Mouse (Mus musculus): ENCODE results near the gene Btbd17. TPM values are rescaled to one million over a fixed set of nuclear protein-coding genes. Genes with fewer than 3 reads are reported as not detected.
A peak's percentile ranks its signal among the peaks of the same experiment; 100 is the strongest.

Btbd17 gene
- polyA plus RNA-seq, 1 experiment from 2014 or later, result 24.2 TPM

GRCm38 (mm10) chr11:114822727-114823126 lies 27.0 kb upstream of the Btbd17 start:
- Histone ChIP-seq H3K36me3 (ENCODE audit: control insufficient read depth, insufficient read depth, low read length) (no peaks in the 10 kb centered on the region), H3K27me3 (replicated peaks; ENCODE audit: control insufficient read depth, insufficient read depth, low read length) (no peaks in the 10 kb centered on the region), H3K4me3 (ENCODE audit: low read length) (no peak overlapping the region), H3K4me1 (ENCODE audit: control insufficient read depth, insufficient read depth, low read depth, low read length) (peaks cover 17% of the 10 kb centered on the region), H3K4me2 (ENCODE audit: low read length) (peak overlapping the region; percentile 22), H3K9me3 (ENCODE audit: control insufficient read depth, low read length) (no peaks in the 10 kb centered on the region), H3K27ac (ENCODE audit: low read depth, low read length) (peak overlapping the region; percentile 64), H3K9ac (ENCODE audit: low read depth, low read length) (no peak overlapping the region)
- 36% methylated on average over 12 of the region's 12 CpGs for WGBS
- ATAC-seq, result peak; percentile 69

DNA sequence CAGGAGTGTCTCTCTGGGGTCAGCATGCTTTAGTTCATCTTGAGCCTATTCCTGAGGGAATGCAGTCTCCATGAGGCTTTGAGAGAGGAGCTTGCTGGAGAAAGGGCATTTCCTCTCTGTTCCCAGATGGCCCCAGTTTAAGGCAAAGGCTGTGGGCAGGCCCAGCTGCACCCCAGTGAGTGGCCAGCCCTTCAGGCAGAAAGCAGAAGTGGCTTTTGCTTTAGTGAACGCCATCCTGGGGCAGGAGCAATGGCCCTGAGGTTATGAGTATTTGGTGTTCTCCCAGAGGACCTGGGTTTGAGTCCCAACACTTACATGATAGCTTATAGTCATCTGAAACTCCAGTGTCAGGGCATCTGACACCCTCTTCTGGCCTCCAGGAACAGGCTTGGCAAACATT lies 25.6 kb upstream of the Btbd17 start:
- Histone ChIP-seq H3K9ac (ENCODE audit: low read depth, low read length) (no peak overlapping the region), H3K4me1 (ENCODE audit: control insufficient read depth, insufficient read depth, low read depth, low read length) (peaks cover 17% of the 10 kb centered on the region), H3K4me3 (ENCODE audit: low read length) (no peak overlapping the region), H3K27me3 (replicated peaks; ENCODE audit: control insufficient read depth, insufficient read depth, low read length) (no peaks in the 10 kb centered on the region), H3K27ac (ENCODE audit: low read depth, low read length) (no peak overlapping the region), H3K36me3 (ENCODE audit: control insufficient read depth, insufficient read depth, low read length) (no peaks in the 10 kb centered on the region), H3K4me2 (ENCODE audit: low read length) (no peak overlapping the region), H3K9me3 (ENCODE audit: control insufficient read depth, low read length) (no peaks in the 10 kb centered on the region)
- no peak for ATAC-seq
- 59% methylated on average over 1 of the region's 1 CpGs for WGBS

DNA sequence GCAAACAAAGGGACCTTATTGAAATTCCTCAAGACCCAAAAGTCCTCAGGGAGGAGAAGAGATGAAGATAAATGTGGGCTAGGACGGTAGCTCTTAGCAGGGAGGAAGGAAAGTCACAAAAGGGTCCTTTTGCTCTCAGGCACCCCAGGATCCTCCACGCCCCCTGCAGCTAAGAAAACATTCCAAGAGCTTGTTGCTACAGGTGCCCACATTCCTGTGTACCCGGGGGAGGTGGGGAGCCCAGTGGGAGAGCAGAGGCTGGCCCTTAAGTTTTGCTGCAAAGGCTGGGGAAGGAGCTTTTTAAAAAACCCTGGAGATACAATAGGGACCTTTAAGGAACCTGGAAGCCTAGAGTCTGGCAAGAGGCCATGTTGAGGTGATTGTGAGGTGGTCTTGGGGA lies 24.7 kb upstream of the Btbd17 start:
- Histone ChIP-seq H3K4me2 (ENCODE audit: low read length) (no peak overlapping the region), H3K4me1 (ENCODE audit: control insufficient read depth, insufficient read depth, low read depth, low read length) (peaks cover 17% of the 10 kb centered on the region), H3K27ac (ENCODE audit: low read depth, low read length) (no peak overlapping the region), H3K36me3 (ENCODE audit: control insufficient read depth, insufficient read depth, low read length) (no peaks in the 10 kb centered on the region), H3K9ac (ENCODE audit: low read depth, low read length) (no peak overlapping the region), H3K4me3 (ENCODE audit: low read length) (no peak overlapping the region), H3K27me3 (replicated peaks; ENCODE audit: control insufficient read depth, insufficient read depth, low read length) (no peaks in the 10 kb centered on the region), H3K9me3 (ENCODE audit: control insufficient read depth, low read length) (no peaks in the 10 kb centered on the region)
- no peak for ATAC-seq
- WGBS, result 32% methylated on average over 3 of the region's 3 CpGs

- WGBS, result 24% methylated on average over 2 of the region's 2 CpGs
- H3K9ac ChIP-seq (ENCODE audit: low read depth, low read length), result peak overlapping the region; percentile 12; the same call in 1 of the 2 replicates
- no peaks in the 10 kb centered on the region for H3K27me3 ChIP-seq (replicated peaks; ENCODE audit: control insufficient read depth, insufficient read depth, low read length)
- peaks cover 17% of the 10 kb centered on the region for H3K4me1 ChIP-seq (ENCODE audit: control insufficient read depth, insufficient read depth, low read depth, low read length)
- ATAC-seq, result no peak
- H3K36me3 ChIP-seq (ENCODE audit: control insufficient read depth, insufficient read depth, low read length), result no peaks in the 10 kb centered on the region
- no peak overlapping the region for H3K4me3 ChIP-seq (ENCODE audit: low read length)
- no peak overlapping the region for H3K4me2 ChIP-seq (ENCODE audit: low read length)
- no peak overlapping the region for H3K27ac ChIP-seq (ENCODE audit: low read depth, low read length)
- H3K9me3 ChIP-seq (ENCODE audit: control insufficient read depth, low read length), result no peaks in the 10 kb centered on the region
These were observed 23.4 kb upstream of the Btbd17 start for GRCm38 (mm10) chr11:114819110-114819509.

GRCm38 (mm10) chr11:114818185-114818584 lies 22.4 kb upstream of the Btbd17 start:
- Histone ChIP-seq H3K4me2 (ENCODE audit: low read length) (no peak overlapping the region), H3K36me3 (ENCODE audit: control insufficient read depth, insufficient read depth, low read length) (no peaks in the 10 kb centered on the region), H3K27me3 (replicated peaks; ENCODE audit: control insufficient read depth, insufficient read depth, low read length) (no peaks in the 10 kb centered on the region), H3K9ac (ENCODE audit: low read depth, low read length) (no peak overlapping the region), H3K9me3 (ENCODE audit: control insufficient read depth, low read length) (no peaks in the 10 kb centered on the region), H3K4me1 (ENCODE audit: control insufficient read depth, insufficient read depth, low read depth, low read length) (peaks cover 13% of the 10 kb centered on the region), H3K27ac (ENCODE audit: low read depth, low read length) (no peak overlapping the region), H3K4me3 (ENCODE audit: low read length) (no peak overlapping the region)
- ATAC-seq, result no peak
- 98% methylated on average over 7 of the region's 7 CpGs for WGBS

DNA sequence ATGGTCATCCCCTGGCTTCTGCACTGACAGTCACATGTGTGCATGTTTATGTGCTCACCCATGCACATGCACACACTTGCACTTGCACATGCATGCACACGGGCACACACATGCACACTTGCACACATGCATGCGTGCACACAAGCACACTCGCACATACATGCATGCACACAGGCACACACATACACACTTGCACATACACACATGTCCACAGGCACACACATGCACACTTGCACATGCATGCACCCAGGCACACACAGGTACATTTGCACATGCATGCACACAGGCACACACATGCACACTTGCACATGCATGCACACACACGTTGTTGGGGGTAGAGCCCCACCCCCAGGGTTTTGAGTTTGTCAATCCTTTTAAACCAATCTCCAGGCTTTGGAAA lies 21.2 kb upstream of the Btbd17 start:
- 96% methylated on average over 4 of the region's 4 CpGs for WGBS
- Histone ChIP-seq H3K4me2 (ENCODE audit: low read length) (no peak overlapping the region), H3K36me3 (ENCODE audit: control insufficient read depth, insufficient read depth, low read length) (no peaks in the 10 kb centered on the region), H3K27me3 (replicated peaks; ENCODE audit: control insufficient read depth, insufficient read depth, low read length) (no peaks in the 10 kb centered on the region), H3K27ac (ENCODE audit: low read depth, low read length) (no peak overlapping the region), H3K4me1 (ENCODE audit: control insufficient read depth, insufficient read depth, low read depth, low read length) (peaks cover 4% of the 10 kb centered on the region), H3K4me3 (ENCODE audit: low read length) (no peak overlapping the region), H3K9me3 (ENCODE audit: control insufficient read depth, low read length) (no peaks in the 10 kb centered on the region), H3K9ac (ENCODE audit: low read depth, low read length) (no peak overlapping the region)
- ATAC-seq, result no peak

- Histone ChIP-seq H3K4me3 (ENCODE audit: low read length) (no peak overlapping the region), H3K9me3 (ENCODE audit: control insufficient read depth, low read length) (no peaks in the 10 kb centered on the region), H3K27me3 (replicated peaks; ENCODE audit: control insufficient read depth, insufficient read depth, low read length) (no peaks in the 10 kb centered on the region), H3K36me3 (ENCODE audit: control insufficient read depth, insufficient read depth, low read length) (no peaks in the 10 kb centered on the region), H3K4me2 (ENCODE audit: low read length) (no peak overlapping the region), H3K27ac (ENCODE audit: low read depth, low read length) (no peak overlapping the region), H3K9ac (ENCODE audit: low read depth, low read length) (no peak overlapping the region), H3K4me1 (ENCODE audit: control insufficient read depth, insufficient read depth, low read depth, low read length) (peaks cover 4% of the 10 kb centered on the region)
- ATAC-seq, result no peak
- WGBS, result 71% methylated on average over 11 of the region's 11 CpGs
These were observed 19.3 kb upstream of the Btbd17 start for GRCm38 (mm10) chr11:114814873-114815592.

DNA sequence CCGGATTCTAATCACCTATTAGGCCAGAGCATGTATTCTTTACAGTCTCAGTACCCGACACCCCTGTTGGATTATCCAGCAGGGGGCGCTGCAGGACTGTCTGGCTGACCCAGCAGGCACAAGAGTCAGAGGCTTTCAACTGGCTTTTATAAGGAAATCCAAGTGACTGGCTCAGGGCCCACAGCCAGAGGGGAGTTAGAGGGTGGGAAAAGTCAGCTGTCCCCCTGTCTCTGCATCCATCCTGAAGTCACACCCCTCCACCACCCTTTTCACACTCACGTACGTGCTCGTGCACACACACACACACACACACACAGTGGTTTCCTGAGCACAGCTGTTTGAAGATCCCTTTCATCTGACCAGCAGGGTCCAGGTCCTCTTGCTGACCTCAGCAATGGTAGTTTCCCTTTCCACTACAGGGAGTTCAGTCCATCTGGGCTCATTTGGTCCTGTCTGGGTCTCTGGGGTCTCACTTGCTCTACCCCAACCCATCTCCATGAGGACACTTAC lies 17.0 kb upstream of the Btbd17 start:
- Histone ChIP-seq H3K9ac (ENCODE audit: low read depth, low read length) (no peak overlapping the region), H3K27me3 (replicated peaks; ENCODE audit: control insufficient read depth, insufficient read depth, low read length) (no peaks in the 10 kb centered on the region), H3K27ac (ENCODE audit: low read depth, low read length) (no peak overlapping the region), H3K36me3 (ENCODE audit: control insufficient read depth, insufficient read depth, low read length) (no peaks in the 10 kb centered on the region), H3K4me1 (ENCODE audit: control insufficient read depth, insufficient read depth, low read depth, low read length) (no peaks in the 10 kb centered on the region), H3K9me3 (ENCODE audit: control insufficient read depth, low read length) (no peaks in the 10 kb centered on the region), H3K4me2 (ENCODE audit: low read length) (no peak overlapping the region), H3K4me3 (ENCODE audit: low read length) (no peak overlapping the region)
- ATAC-seq, result peak; percentile 76
- WGBS, result 16% methylated on average over 6 of the region's 6 CpGs

DNA sequence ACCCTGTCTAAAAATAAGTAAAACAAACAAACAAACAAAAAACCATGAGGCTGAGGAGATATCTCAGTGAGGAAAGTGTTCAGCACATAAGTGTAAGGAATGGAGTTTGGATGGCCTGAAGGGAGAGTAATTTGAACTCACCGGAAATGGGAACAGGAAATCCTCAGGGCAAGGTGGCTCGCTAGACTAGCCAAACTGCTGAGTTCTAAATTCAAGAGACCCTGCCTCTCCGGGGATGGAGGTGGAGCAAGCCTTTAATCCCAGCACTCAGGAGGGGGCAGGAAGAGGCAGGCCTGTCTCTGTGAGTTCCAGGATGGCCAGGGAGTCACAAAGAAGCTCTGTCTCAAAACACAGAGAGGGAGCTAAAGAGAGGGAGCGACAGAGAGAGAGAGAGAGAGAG lies 14.6 kb upstream of the Btbd17 start:
- no peaks in the 10 kb centered on the region for H3K9me3 ChIP-seq (ENCODE audit: control insufficient read depth, low read length)
- no peak overlapping the region for H3K27ac ChIP-seq (ENCODE audit: low read depth, low read length)
- WGBS, result 30% methylated on average over 4 of the region's 4 CpGs
- no peak overlapping the region for H3K4me2 ChIP-seq (ENCODE audit: low read length)
- H3K36me3 ChIP-seq (ENCODE audit: control insufficient read depth, insufficient read depth, low read length), result no peaks in the 10 kb centered on the region
- no peak overlapping the region for H3K9ac ChIP-seq (ENCODE audit: low read depth, low read length)
- no peaks in the 10 kb centered on the region for H3K4me1 ChIP-seq (ENCODE audit: control insufficient read depth, insufficient read depth, low read depth, low read length)
- no peaks in the 10 kb centered on the region for H3K27me3 ChIP-seq (replicated peaks; ENCODE audit: control insufficient read depth, insufficient read depth, low read length)
- no peak for ATAC-seq
- no peak overlapping the region for H3K4me3 ChIP-seq (ENCODE audit: low read length)
